Mouse (Mus musculus): Measurements from ENCODE around the gene Ccdc163.
A peak's percentile ranks its signal among the peaks of the same experiment; 100 is the strongest.
"Not testable (repeated sequence)": the region's sequence is repeated elsewhere in the genome, so short reads cannot be mapped to it uniquely, and the experiment has no call there.

Gene Ccdc163

DNA sequence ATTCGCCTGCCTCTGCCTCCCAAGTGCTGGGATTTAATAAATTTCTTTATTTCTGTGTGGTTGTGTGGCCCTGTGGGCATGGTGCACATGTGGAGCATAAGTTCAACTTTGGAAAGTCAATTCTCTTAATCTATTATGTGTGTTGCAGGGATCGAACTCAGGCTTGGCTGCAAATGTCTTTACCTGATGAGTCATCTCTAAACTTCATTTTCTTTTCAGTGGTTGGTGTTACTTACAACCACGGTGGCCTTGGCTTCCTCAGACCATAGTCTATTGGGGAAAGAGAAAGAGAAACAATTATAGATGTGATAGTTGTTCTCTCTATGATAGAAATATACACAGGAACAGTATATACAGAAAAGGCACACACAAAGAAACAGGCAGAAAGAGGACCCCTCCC, 32.3 kb upstream of the Ccdc163 start:
- no peaks in the 10 kb centered on the region for H3K36me3 ChIP-seq (ENCODE audit: insufficient read depth, low read length)
- H3K27me3 ChIP-seq (ENCODE audit: insufficient read depth, low read length), result no peaks in the 10 kb centered on the region; the same call in 1 of the 2 replicates
- TF ChIP-seq POU5F1 (IDR thresholded peaks at IDR 0.05; ENCODE audit: borderline replicate concordance, low read length), result no peak
- no peak for TF ChIP-seq CTCF (conservative IDR thresholded peaks at IDR 0.05; ENCODE audit: low read length)
- TF ChIP-seq NANOG (IDR thresholded peaks at IDR 0.05; ENCODE audit: borderline replicate concordance, low read length), result no peak
- no peak overlapping the region for H3K4me3 ChIP-seq (replicated peaks; ENCODE audit: low read length)
- H3K4me1 ChIP-seq (replicated peaks; ENCODE audit: low read depth, low read length), result no peaks in the 10 kb centered on the region
- no peaks in the 10 kb centered on the region for H3K9me3 ChIP-seq (ENCODE audit: low read length)

DNA sequence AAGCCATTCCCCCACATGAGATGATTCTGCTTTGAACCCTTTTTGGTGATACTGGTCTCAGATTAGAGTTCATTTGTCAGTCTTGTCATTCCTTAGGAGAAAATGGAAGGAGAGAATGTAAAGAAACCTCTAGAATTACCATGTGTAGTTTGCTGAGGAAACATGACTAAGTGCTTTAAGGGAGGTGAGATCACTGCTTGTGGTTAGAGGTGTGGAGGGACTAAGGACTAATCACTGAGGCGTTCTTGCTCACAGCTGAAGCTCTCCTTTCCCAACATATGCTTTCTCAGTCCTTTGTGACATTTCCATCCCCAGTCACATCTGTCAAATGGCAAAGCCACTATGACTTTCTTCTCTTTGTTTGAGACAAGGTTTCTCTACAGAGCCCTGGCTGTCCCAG, 30.5 kb upstream of the Ccdc163 start:
- TF ChIP-seq NANOG (IDR thresholded peaks at IDR 0.05; ENCODE audit: borderline replicate concordance, low read length) (no peak), CTCF (conservative IDR thresholded peaks at IDR 0.05; ENCODE audit: low read length) (no peak), POU5F1 (IDR thresholded peaks at IDR 0.05; ENCODE audit: borderline replicate concordance, low read length) (no peak)
- peaks cover 6% of the 10 kb centered on the region for H3K4me1 ChIP-seq (replicated peaks; ENCODE audit: low read depth, low read length)
- H3K36me3 ChIP-seq (ENCODE audit: insufficient read depth, low read length), result no peaks in the 10 kb centered on the region
- no peaks in the 10 kb centered on the region for H3K9me3 ChIP-seq (ENCODE audit: low read length)
- no peak overlapping the region for H3K4me3 ChIP-seq (replicated peaks; ENCODE audit: low read length)
- no peaks in the 10 kb centered on the region for H3K27me3 ChIP-seq (ENCODE audit: insufficient read depth, low read length)

GRCm38 (mm10) chr4:116679141-116679540, 29.2 kb upstream of the Ccdc163 start:
- TF ChIP-seq CTCF (conservative IDR thresholded peaks at IDR 0.05; ENCODE audit: low read length) (no peak), POU5F1 (IDR thresholded peaks at IDR 0.05; ENCODE audit: borderline replicate concordance, low read length) (no peak)
- no peaks in the 10 kb centered on the region for H3K36me3 ChIP-seq (ENCODE audit: insufficient read depth, low read length)
- peaks cover 19% of the 10 kb centered on the region for H3K4me1 ChIP-seq (replicated peaks; ENCODE audit: low read depth, low read length)
- no peak overlapping the region for H3K4me3 ChIP-seq (replicated peaks; ENCODE audit: low read length)
- no peaks in the 10 kb centered on the region for H3K9me3 ChIP-seq (ENCODE audit: low read length)
- no peaks in the 10 kb centered on the region for H3K27me3 ChIP-seq (ENCODE audit: insufficient read depth, low read length)

GRCm38 (mm10) chr4:116680521-116680920, 27.8 kb upstream of the Ccdc163 start:
- not testable (repeated sequence) for H3K9me3 ChIP-seq (ENCODE audit: low read length); H3K27me3 ChIP-seq (ENCODE audit: insufficient read depth, low read length); H3K36me3 ChIP-seq (ENCODE audit: insufficient read depth, low read length); H3K4me3 ChIP-seq (replicated peaks; ENCODE audit: low read length)
- peaks cover 30% of the 10 kb centered on the region for H3K4me1 ChIP-seq (replicated peaks; ENCODE audit: low read depth, low read length)

GRCm38 (mm10) chr4:116683957-116684356, 24.4 kb upstream of the Ccdc163 start:
- peaks cover 52% of the 10 kb centered on the region for H3K4me1 ChIP-seq (replicated peaks; ENCODE audit: low read depth, low read length)
- H3K27me3 ChIP-seq (ENCODE audit: insufficient read depth, low read length), result no peaks in the 10 kb centered on the region
- peaks cover 27% of the 10 kb centered on the region for H3K36me3 ChIP-seq (ENCODE audit: insufficient read depth, low read length)
- TF ChIP-seq POU5F1 (IDR thresholded peaks at IDR 0.05; ENCODE audit: borderline replicate concordance, low read length), result no peak
- no peak for TF ChIP-seq CTCF (conservative IDR thresholded peaks at IDR 0.05; ENCODE audit: low read length)
- TF ChIP-seq NANOG (IDR thresholded peaks at IDR 0.05; ENCODE audit: borderline replicate concordance, low read length), result no peak
- H3K4me3 ChIP-seq (replicated peaks; ENCODE audit: low read length), result no peak overlapping the region
- H3K9me3 ChIP-seq (ENCODE audit: low read length), result no peaks in the 10 kb centered on the region

GRCm38 (mm10) chr4:116684665-116685064, 23.6 kb upstream of the Ccdc163 start:
- peak overlapping the region; percentile 94 for H3K4me3 ChIP-seq (replicated peaks; ENCODE audit: low read length)
- H3K9me3 ChIP-seq (ENCODE audit: low read length), result no peaks in the 10 kb centered on the region
- peaks cover 59% of the 10 kb centered on the region for H3K4me1 ChIP-seq (replicated peaks; ENCODE audit: low read depth, low read length)
- no peaks in the 10 kb centered on the region for H3K27me3 ChIP-seq (ENCODE audit: insufficient read depth, low read length)
- TF ChIP-seq POU5F1 (IDR thresholded peaks at IDR 0.05; ENCODE audit: borderline replicate concordance, low read length) (no peak), CTCF (conservative IDR thresholded peaks at IDR 0.05; ENCODE audit: low read length) (no peak), NANOG (IDR thresholded peaks at IDR 0.05; ENCODE audit: borderline replicate concordance, low read length) (no peak)
- H3K36me3 ChIP-seq (ENCODE audit: insufficient read depth, low read length), result peaks cover 34% of the 10 kb centered on the region

DNA sequence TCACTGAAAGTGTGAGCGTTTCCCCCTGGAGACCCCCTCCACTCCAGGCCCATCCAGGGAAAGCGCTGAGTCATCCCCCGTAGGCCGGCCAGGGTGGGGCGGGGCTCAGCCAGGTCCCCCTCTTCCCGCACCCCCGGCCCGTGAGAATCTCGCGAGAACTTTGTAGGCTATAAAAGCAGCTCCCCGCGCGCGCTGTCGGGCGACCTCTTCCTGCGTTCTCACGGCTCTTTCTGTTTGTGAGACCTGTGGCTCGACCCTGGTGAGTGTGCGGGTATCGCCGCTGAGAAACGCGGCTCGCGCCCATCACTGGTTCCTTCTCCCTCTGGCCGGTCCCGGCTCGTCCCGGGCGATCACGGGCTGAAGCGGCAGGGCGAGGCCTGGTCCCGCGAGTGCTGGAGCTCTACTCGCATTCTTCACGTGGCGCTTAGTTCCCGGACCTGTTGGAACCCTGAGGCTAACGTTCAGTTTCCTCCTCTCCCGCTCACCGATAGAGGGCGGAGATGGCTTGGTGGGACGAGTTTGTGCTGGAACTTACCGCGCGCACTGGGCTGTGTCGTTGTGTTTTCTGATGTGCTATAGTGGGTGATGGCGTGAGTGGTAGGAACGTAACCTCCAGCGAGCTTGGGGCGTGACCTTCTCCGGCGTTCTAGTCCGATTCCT, 22.8 kb upstream of the Ccdc163 start, which contains the start of gene Prdx1:
Gene Prdx1 (plus strand): TSS at position 143 of the 660 bp plus-strand sequence.
- peak within 1 kb of the TSS; percentile 94 for H3K4me3 ChIP-seq (replicated peaks; ENCODE audit: low read length)
- TF ChIP-seq CTCF (conservative IDR thresholded peaks at IDR 0.05; ENCODE audit: low read length) (peak; percentile 51), NANOG (IDR thresholded peaks at IDR 0.05; ENCODE audit: borderline replicate concordance, low read length) (no peak), POU5F1 (IDR thresholded peaks at IDR 0.05; ENCODE audit: borderline replicate concordance, low read length) (no peak)
- H3K27me3 ChIP-seq (ENCODE audit: insufficient read depth, low read length), result no peaks in the 10 kb centered on the region
- H3K9me3 ChIP-seq (ENCODE audit: low read length), result no peaks in the 10 kb centered on the region
- peaks cover 42% of the 10 kb centered on the region for H3K36me3 ChIP-seq (ENCODE audit: insufficient read depth, low read length)
- H3K4me1 ChIP-seq (replicated peaks; ENCODE audit: low read depth, low read length), result peaks cover 67% of the 10 kb centered on the region

DNA sequence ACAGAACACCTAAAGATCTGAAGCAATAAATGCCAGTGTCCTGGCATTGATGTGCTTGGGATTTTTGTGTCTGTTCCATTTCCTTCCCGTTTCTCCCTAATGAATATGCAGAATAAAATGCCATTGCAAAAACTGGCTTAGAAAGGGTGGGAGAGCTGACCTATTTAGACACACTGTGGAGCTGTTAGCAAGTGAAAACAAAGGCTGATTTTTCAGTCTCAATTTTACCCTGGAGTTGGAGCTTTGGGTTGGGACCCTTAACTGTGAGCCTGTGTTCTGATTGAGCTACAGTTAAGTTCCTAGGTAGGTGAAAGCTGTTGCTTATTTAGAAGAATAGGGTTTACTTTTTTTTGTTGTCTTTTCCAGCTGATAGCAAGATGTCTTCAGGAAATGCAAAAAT, 21.3 kb upstream of the Ccdc163 start:
- TF ChIP-seq CTCF (conservative IDR thresholded peaks at IDR 0.05; ENCODE audit: low read length), result no peak
- no peak for TF ChIP-seq POU5F1 (IDR thresholded peaks at IDR 0.05; ENCODE audit: borderline replicate concordance, low read length)
- no peak for TF ChIP-seq NANOG (IDR thresholded peaks at IDR 0.05; ENCODE audit: borderline replicate concordance, low read length)
- peaks cover 57% of the 10 kb centered on the region for H3K36me3 ChIP-seq (ENCODE audit: insufficient read depth, low read length)
- no peaks in the 10 kb centered on the region for H3K9me3 ChIP-seq (ENCODE audit: low read length)

DNA sequence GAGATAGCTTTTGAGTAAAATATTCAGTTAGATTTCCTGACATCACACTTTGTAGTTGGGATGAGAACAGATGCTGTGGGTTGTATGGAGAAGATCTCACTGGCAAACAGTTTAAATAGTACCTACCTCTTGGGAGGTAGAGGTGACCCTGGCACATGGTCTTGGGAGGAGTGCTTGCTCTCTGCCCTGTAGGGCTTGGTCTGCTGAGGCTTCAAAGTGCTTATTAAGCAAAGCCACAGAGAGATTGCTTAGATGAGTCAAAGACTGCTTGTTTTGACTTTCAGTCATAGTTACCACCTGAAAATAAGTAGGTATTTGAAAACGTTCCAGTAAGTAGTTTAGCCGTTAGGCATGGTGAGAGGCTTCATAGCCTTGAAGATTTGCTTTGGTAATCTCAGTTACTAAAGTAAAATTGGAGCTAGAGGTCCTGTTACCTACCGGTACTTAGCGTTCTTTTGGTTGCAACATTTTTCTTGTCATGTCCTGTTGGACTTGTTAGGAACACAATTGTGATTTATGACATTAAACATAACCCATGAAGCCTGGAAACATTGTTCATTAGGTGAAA, 18.9 kb upstream of the Ccdc163 start:
- Histone ChIP-seq H3K27me3 (ENCODE audit: insufficient read depth, low read length) (no peaks in the 10 kb centered on the region), H3K9me3 (ENCODE audit: low read length) (no peaks in the 10 kb centered on the region), H3K4me3 (replicated peaks; ENCODE audit: low read length) (peak overlapping the region; percentile 94), H3K36me3 (ENCODE audit: insufficient read depth, low read length) (peaks cover 81% of the 10 kb centered on the region), H3K4me1 (replicated peaks; ENCODE audit: low read depth, low read length) (peaks cover 83% of the 10 kb centered on the region)
- TF ChIP-seq POU5F1 (IDR thresholded peaks at IDR 0.05; ENCODE audit: borderline replicate concordance, low read length), result no peak
- TF ChIP-seq NANOG (IDR thresholded peaks at IDR 0.05; ENCODE audit: borderline replicate concordance, low read length), result no peak

More for the DNA sequence above, 21.3 kb upstream of the Ccdc163 start:
- peaks cover 83% of the 10 kb centered on the region for H3K4me1 ChIP-seq (replicated peaks; ENCODE audit: low read depth, low read length)
- H3K27me3 ChIP-seq (ENCODE audit: insufficient read depth, low read length), result no peaks in the 10 kb centered on the region
- H3K4me3 ChIP-seq (replicated peaks; ENCODE audit: low read length), result peak overlapping the region; percentile 94
